9 mouse cellular contexts compared by ENCODE assay signal in the genomic region with DNA sequence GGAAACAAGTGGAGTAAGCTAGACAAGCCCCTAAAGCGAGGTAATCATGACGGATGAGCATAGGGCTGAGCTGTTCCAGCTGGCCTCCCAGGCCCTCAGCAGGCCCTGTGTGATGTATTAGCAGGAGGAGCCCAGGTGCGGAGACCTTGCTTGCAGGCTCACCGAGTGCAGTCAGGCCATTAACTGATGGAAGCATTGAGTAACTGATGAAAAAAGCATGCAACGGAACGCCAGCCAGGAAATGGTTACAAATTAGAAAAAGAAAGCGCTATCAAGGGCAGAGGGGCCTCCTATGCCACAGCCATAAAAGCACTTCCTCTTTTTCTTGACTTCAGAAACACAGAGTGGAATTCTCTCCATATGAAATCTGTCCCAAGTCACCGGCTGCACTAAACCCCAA.
DNase-seq lines count a peak whose midpoint lies in the region; ATAC-seq lines count a peak whose summit lies in the region.
"Had no signal": no experiment of that assay in that cellular context is flagged by ENCODE, and none has a peak within 500 bp of the region (broad histone marks: within the 10 kb centered on the region; RNA-seq: fewer than 3 reads in every experiment).

No protein-coding gene starts in this region.

- no peak overlapping the region for H3K4me3 ChIP-seq in neural tube, embryonic 15.5 days (replicated peaks)
- no peak overlapping the region for H3K4me3 ChIP-seq in embryonic facial prominence, embryonic 12.5 days
- H3K4me3 ChIP-seq: heart, embryonic 15.5 days had no signal

- DNase-seq in neural tube, embryonic 10.5 days (ENCODE audit: extremely low spot score, low spot score): peak; percentile 46
- peak; percentile 14 for DNase-seq in liver
- no peak for DNase-seq in layer of hippocampus, postnatal 25 days (ENCODE audit: extremely low spot score in 1 of 2, low spot score in 1 of 2)
- DNase-seq in gastrocnemius, postnatal 10 days: no peak
- DNase-seq: cerebellum, postnatal 14 days had no signal

- H3K27me3 ChIP-seq in neural tube, embryonic 15.5 days (replicated peaks): no peaks in the 10 kb centered on the region
- no peaks in the 10 kb centered on the region for H3K27me3 ChIP-seq in embryonic facial prominence, embryonic 12.5 days
- H3K27me3 ChIP-seq: heart, embryonic 15.5 days had no signal

- no peak overlapping the region for H3K9ac ChIP-seq in neural tube, embryonic 15.5 days (replicated peaks)
- H3K9ac ChIP-seq in embryonic facial prominence, embryonic 12.5 days: no peak overlapping the region
- H3K9ac ChIP-seq: heart, embryonic 15.5 days had no signal

- H3K27ac ChIP-seq in neural tube, embryonic 15.5 days (replicated peaks): no peak overlapping the region
- no peak overlapping the region for H3K27ac ChIP-seq in embryonic facial prominence, embryonic 12.5 days
- H3K27ac ChIP-seq: heart, embryonic 15.5 days had no signal

- no peaks in the 10 kb centered on the region for H3K9me3 ChIP-seq in neural tube, embryonic 15.5 days (replicated peaks)
- H3K9me3 ChIP-seq in embryonic facial prominence, embryonic 12.5 days: no peaks in the 10 kb centered on the region
- H3K9me3 ChIP-seq: heart, embryonic 15.5 days had no signal

- no peak overlapping the region for H3K4me2 ChIP-seq in neural tube, embryonic 15.5 days
- no peak overlapping the region for H3K4me2 ChIP-seq in embryonic facial prominence, embryonic 12.5 days (replicated peaks)
- H3K4me2 ChIP-seq: heart, embryonic 15.5 days had no signal

- 54% methylated on average over 8 of the region's 8 CpGs for WGBS in neural tube, embryonic 15.5 days
- WGBS in embryonic facial prominence, embryonic 12.5 days: 25% methylated on average over 8 of the region's 8 CpGs

- H3K36me3 ChIP-seq in neural tube, embryonic 15.5 days: no peaks in the 10 kb centered on the region
- H3K36me3 ChIP-seq in embryonic facial prominence, embryonic 12.5 days: no peaks in the 10 kb centered on the region
- H3K36me3 ChIP-seq: heart, embryonic 15.5 days had no signal

- no peak for ATAC-seq in neural tube, embryonic 15.5 days (ENCODE audit: low FRiP score)
- peak; percentile 72; the same call in 1 of the 2 replicates for ATAC-seq in embryonic facial prominence, embryonic 12.5 days (ENCODE audit: insufficient number of reproducible peaks, insufficient read depth, low FRiP score, low TSS enrichment)
- no peak for ATAC-seq in monocyte, adult 5-6 weeks (replicated peaks; ENCODE audit: insufficient number of reproducible peaks, low FRiP score, low TSS enrichment, poor library complexity, severe bottlenecking)

- no peaks in the 10 kb centered on the region for H3K4me1 ChIP-seq in neural tube, embryonic 15.5 days
- peaks cover 7% of the 10 kb centered on the region for H3K4me1 ChIP-seq in embryonic facial prominence, embryonic 12.5 days

Comparison
In these comparisons a context has a peak if more than half of its experiments do, and no peak if none do; other contexts are left out.
1. DNase-seq: peak in neural tube, embryonic 10.5 days (single experiment) and liver (single experiment); none in layer of hippocampus, postnatal 25 days (0 of 2) and gastrocnemius, postnatal 10 days (single experiment).